Mouse (Mus musculus) granulocyte monocyte progenitor cell, adult 5-6 weeks (primary cell): ENCODE data around the gene E130218I03Rik. TPM values are rescaled to one million over a fixed set of nuclear protein-coding genes. Genes with fewer than 3 reads are reported as not detected.

ENCODE experiments used
- ATAC-seq: replicated peaks from 2 replicates; pipeline ENCODE4 v1.8.0; 2016; ENCODE audit warnings: mild to moderate bottlenecking, moderate TSS enrichment, inconsistent platforms; ENCODE audit not compliant: poor library complexity, severe bottlenecking
- total RNA-seq, 2 experiments: library from RNA; stranded (forward) in 1 of 2; stranded (reverse) in 1 of 2; fragments of 200-712, 200-1000 nt in 1 of 2; fragments of >200 nt in 1 of 2; fragmentation: Nextera tagmentation in 1 of 2; gene quantifications; 2 replicates each; pipeline ENCODE4 v1.2.3; 2014 to 2017

Gene E130218I03Rik
- total RNA-seq (2014; fragmentation: Nextera tagmentation) (not detected in 2 replicates), total RNA-seq (2017) (0.21 and 0.22 TPM in 2 replicates)

DNA sequence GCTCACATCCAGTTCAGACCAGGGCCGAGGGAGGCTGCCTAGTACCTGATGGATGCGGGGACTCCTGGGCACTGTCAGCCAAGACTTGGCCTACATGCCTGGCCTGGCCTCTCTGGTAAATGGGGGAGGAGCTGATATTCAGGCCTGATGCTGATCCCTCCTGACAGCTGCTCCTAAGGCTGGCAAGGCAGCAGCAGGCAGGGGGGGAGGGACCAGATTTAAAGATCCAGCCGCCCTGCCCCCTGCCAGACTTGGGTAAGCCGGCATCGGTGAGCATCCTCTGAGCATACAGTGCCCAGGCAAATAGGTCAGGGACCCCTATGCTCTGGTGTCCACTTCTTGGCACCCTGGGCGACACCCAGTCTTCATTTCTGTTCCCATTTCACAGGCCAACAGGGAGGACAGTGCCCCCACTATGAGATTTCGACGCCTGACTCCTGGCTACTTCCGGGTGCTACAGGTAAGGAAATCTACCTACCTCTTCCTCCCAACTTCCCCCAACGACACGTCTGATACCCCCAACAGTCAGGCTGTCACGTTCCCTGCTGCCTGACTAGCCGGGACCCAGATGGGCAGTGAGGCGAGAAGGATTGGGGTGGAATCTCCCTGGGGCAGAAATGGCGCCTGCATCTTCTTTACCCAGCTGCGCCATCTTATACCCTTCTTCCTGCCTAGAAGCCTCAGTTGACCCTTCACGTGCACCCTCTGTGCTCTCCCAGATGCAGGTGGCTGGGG is at the start of gene E130218I03Rik:
Gene E130218I03Rik (plus strand): TSS at position 147 of the 735 bp plus-strand sequence.
- ATAC-seq, result no peak

DNA sequence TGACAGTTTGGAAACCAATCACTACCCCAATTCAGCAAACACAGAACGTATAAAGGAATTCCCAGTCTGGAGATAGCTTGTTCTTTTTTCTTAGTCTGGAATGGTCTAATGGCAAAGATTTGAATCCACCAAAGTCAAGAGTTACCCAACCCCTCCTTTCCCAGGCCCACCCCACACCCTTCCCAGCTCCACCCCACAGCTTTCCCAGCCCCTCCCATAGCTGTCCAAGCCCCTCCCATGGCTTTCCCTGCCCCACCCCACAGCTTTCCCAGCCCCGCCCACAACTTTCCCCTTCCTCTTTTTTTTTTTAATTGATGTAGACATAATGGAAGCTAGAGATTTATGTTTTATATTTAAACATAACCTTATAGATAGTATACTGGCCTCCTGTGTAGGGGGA is 44.1 kb upstream of the E130218I03Rik start:
- no peak for ATAC-seq

DNA sequence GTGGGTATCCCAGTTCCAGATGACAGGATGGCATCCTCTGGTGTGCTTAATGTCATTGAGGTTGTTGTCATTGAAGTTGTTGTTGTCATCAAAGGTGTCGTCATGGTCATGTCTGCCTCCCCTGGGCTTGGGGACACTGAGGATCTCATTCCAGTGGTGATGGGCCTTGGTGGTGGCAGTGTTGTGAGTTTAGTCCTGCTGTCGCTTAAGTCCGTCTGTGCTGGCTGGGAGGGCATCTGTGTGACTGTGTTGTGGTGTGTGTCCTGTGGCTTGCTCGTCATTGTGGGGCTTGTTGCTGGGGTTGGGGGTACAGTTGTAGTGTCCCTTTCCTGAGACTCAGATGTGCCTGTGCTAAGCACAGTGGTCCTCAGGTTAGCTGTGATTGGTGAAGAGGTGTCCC is 40.6 kb upstream of the E130218I03Rik start, which contains the start of gene Gm7534:
Gene Gm7534 (minus strand): TSS at position 101 of the 400 bp plus-strand sequence.
- ATAC-seq, result no peak

DNA sequence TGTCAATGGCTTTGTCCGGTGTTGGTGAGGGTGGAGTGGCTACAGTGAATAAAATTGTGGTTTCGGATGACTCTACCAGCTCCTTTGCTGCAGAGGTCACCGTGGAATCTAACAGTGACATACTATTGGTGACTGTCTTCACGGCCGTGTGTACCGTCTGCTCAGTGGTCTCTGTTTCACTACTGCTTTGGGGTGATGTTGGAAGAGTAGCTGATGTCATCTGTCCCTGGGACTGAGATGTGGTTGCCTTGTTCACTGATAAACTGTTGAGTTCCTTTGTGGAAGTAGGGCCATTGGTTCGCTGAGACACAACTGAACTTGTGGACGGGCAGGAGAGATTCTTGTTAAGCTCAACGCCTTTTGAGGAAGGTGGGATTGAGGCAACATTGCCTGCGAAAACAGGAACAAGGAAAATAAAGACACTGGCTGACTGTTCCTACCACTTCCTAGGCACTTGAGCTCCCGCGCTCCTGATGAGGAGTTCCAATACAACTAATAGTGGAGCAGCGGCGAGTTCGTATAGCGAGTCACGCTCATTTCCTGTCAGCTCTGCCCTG is 40.0 kb upstream of the E130218I03Rik start:
- ATAC-seq, result peak; percentile 93

DNA sequence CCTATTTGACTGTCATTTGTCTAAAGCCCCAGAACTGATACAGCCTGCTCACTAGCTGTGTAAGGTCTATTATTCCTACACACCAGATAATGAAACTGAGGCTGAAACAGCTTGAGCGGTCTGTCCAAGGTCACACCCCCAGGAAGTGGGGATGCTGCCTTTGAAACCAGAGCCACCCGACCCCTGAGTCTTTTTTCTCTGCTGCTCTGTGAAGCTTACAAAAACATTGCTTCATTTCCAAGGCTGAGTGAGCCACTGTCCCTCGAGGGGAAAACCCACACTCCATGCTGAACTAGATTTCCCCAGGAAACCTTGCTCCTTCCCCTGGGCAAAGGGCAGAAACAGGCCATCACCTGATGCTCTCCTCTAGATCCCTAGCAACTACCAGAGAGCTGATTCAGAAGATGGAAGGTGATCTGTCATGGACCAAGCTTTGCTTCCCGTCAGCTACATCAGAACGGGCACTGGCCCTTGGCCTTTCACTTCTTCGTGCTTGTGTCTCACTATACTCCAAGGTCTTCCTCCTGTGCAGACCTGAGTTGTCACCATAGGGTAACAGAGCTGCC is 36.9 kb upstream of the E130218I03Rik start:
- ATAC-seq, result no peak

DNA sequence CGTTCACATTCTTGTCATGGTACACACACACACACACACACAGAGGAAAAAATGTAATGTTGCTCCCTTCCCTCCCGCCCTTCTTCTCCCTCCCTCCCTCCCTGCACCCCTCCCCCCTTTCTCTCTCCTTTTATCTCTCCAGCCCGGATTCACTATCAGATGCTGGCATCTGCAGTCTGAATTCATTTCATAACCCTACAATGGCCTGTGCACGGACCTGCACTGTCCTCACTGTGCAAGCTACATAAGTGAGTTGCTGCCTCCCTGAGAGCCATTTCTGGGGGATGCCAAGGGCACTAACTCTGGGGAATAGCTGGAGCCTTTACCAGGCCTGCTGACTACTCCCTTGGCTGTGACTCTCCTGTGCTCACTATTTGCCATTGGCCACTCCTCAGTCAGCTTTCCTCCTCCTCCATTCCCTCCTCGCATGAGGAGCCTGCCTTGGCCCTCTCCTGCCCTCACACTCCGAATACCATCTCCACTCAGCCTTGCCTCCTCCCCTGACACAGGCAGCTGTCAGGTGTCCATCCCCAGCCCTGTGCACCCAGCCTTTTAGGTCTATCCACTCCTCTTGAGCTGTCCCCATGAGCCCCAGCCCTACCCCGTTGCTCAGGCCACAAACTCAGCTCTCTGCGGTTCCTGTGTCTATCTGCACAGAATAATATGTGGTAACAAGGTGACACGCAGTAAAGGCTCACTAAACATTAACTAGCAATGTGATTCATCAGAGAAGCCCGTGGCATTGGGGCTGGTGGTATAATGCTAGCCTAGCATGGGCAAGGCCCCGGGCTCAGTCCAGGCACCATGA is 20.5 kb upstream of the E130218I03Rik start:
- no peak for ATAC-seq

DNA sequence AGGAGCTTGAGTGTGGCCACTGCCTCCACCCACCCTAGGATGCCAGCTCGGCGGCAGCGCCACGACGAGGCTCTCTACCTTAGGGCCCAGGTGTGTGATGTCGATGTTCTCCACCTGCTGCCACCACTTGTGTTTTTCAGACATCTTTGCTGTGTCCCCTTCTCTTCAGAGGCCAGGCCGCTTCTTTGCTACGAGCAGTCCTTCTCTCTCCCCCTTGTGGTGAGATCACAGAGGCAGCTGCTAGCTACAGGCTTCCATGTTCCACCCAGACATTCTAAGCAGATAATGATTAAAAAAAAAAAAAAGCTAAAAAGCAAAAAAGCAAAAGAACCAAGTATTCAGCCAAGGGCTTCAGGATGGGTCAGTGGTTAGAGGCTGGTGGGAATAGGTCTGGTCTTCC is 16.3 kb upstream of the E130218I03Rik start, which contains the start of gene Catsper4:
Gene Catsper4 (minus strand): TSS at position 190 of the 400 bp plus-strand sequence.
- ATAC-seq, result no peak

DNA sequence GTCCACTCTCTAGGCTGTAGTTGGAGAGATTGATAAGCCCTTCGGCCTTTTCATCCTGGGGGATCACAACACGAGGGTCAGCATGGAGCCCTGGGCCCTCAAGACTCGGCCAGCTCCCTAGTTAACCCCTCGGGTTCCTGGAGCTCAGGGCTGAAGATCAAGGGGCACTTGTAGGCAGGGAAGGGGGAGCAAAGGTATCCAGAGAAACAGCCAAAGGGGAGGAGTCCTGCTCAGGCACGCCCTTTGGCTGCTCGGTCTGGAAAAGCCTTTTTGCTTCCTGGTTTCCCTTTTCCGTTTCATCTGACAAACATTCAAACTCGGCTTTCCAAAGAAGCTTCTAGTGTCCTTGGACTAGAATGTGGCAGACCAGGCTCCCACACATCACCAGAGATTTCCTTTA is 13.0 kb upstream of the E130218I03Rik start:
- ATAC-seq, result no peak

DNA sequence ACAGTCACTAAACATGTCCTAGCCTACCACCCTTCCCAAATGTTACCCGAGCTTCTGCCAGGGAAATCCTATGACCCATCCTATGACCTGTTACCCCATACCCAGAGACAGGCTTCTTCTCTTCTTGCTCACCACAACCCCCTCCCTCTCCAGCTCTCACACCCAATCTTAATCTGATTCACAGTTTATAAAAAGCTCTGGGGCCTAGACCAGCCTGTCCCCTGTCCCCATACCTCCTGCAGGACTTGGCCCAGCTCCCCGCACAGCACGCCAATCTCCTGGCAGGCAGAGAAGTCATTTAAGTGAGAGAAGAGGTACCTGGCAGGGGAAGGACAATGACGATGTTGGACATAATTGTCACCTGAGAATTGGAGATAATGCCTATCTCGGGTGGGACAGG is 8.6 kb upstream of the E130218I03Rik start:
- ATAC-seq, result no peak

DNA sequence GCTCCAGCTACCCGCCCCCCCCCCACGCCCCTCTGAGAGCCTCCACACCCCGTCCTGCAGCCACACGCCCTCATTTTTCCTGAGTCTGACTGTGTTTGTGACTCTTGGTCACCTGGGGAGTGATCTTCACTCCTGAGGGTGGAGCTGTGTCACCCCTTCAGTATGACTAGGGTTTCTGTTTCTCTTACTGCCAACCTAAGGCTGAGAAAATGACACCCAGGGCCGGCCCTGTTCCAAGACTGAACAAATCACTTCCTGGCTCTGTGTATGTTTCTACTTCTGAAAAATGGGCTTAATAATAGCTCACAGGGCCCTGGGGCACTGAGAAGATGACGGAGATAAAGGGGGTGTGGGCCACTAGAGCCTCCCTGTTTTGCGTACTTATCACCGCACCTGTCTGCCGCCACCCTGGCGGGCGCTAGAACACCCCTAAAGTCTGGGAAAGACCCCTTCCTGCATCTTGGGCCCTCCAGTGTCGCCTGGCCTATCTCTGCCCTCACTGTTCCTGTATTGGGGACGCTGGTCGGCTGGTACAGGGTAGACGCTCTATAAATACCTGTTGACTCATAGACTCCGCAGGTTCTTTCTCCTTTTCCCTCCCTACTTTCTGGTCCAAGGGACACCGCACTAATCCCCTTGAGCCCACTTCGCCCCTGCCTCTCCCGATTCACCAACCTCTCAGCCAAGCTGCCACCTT is 5.7 kb upstream of the E130218I03Rik start:
- no peak for ATAC-seq

DNA sequence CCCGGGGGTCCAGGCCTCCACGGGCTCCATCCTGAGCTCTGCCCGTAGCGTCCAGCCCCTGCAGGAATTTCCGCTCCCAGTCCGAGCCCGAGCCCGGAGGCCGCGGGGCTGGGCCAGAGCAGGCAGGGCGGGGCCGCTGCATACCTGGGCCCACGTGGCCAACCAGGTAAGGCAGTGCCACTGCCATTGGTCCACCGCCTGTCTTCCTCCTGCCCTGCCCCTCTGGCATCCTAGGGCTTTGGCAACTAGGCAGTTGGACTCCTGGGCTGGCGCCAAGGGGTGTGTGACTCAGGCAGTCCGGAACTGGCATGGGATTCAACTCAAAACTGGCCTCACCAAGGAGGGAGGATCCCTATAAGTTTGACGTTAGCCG is 5.2 kb upstream of the E130218I03Rik start, which contains the start of gene Cnksr1:
Gene Cnksr1 (minus strand): TSS at position 121 of the 373 bp plus-strand sequence.
- ATAC-seq, result peak; percentile 53

DNA sequence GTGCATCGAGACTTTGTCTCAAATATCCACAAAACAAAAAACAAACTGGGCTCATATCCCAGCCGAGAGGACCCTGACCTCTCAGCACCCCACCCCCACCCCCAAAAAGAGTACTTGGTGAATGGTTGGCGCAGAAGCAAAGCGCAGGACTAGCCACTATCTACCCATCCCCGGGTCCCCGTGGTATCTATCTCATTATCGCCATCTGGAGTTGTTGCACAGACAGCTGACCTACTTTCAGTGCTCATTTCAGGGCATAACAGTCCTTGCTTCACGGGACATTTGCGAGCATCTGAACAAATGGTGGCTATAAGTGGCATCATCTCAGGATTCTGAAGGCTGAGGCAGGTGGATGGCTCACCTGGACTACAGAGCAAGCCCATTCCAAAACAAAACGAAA is 4.8 kb upstream of the E130218I03Rik start:
- ATAC-seq, result no peak

DNA sequence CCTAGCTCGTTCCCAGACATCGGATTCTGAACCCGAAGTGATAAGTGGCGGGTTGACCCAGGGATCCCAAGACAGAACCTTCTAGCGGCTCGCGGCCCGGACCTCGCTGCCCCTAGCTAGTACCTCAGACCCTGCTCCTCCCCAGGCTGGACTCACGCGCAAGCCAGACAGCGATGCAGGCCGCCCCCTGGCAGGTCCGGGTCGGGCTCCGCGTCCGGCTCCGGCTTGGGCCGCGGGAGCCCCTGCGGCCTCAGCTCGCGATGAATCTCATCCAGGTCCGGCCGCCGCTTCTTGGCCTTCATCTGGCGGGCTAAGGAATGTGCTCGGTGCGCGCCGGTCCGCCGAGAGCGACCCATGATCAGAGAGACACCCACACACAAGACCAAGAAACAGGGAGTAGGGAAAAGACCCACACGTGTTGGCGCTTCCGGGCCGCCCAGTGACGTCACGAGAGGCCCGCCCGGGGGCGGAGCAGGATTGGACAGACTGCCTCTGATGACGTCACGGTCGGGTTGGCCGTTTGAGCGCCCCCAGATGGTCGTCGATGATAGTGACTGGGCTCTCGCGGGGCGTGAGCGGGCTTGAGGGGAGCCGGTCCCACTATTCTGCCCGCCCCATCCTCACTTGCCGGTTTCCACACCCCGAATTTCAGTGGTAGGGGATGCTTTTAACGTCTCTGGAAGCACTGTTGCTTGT is 1.8 kb downstream of the E130218I03Rik start, which contains the start of gene Zfp593:
Gene Zfp593 (minus strand): TSS at position 445 of the 696 bp plus-strand sequence.
- peak; percentile 85 for ATAC-seq

DNA sequence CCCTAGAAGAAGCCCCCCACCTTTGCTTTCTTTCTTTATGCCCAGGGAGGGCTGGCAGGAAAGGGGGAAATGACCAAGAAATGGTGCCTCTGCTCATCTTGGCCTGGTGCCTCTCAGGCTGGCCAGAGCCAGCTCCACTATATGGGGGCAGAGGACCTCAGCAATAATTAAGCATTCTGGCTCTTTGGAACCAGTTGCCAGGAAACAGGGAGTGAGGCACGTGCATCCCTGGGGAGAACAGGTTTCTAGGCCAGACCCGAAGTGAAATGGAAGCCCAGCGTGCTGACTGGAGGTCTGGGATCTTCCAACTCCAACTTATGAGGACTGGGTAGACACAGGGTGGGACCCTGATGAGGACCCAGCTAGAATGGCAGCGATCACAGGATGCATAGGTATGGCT is 2.8 kb downstream of the E130218I03Rik start:
- no peak for ATAC-seq

DNA sequence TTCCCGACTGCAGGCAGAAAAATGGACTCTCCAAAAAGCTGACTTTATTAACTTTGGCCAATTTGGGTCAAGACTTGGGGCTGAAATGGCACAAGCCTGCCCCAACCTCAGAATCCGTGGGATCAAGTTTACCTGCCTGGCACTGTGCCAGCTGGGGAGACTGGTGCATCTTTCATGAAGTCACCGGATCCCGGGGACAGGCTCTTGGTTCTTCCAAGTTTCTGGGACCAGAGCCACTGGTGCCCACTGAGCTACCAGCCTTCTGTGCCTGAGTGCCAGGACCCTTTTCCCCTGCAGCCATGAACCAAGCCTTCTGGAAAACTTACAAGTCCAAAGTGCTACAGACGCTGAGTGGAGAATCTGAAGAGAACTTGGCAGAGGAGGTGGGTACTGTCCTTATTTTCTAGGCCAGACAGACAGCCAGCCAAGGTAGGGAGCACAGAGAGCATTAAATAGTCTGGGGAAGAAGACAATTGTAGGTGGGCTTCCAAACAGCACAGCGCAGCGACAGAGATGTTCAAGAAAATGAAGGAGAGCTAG is 3.3 kb downstream of the E130218I03Rik start, which contains the start of gene Gm30191:
Gene Gm30191 (plus strand): TSS at position 217 of the 540 bp plus-strand sequence.
- no peak for ATAC-seq

DNA sequence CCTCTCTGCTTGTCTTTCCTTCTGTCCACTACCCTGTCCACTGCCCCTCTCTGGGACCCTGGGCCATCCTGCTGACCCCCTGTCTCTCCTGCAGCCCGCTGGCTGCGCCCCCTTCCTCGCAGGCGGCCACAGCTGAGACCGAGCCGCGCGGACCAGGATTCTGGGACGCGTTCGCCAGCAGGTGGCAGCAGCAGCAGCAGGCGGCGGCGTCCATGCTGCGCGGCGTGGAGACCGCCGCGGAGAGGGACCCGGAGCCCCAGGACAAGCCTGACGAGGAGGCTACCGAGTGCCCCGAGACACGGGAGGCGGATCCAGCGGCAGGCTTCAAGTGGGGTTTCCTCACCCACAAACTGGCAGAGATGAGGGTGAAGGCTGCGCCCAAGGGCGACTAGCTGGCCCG is 6.2 kb downstream of the E130218I03Rik start:
- ATAC-seq, result peak; percentile 62

DNA sequence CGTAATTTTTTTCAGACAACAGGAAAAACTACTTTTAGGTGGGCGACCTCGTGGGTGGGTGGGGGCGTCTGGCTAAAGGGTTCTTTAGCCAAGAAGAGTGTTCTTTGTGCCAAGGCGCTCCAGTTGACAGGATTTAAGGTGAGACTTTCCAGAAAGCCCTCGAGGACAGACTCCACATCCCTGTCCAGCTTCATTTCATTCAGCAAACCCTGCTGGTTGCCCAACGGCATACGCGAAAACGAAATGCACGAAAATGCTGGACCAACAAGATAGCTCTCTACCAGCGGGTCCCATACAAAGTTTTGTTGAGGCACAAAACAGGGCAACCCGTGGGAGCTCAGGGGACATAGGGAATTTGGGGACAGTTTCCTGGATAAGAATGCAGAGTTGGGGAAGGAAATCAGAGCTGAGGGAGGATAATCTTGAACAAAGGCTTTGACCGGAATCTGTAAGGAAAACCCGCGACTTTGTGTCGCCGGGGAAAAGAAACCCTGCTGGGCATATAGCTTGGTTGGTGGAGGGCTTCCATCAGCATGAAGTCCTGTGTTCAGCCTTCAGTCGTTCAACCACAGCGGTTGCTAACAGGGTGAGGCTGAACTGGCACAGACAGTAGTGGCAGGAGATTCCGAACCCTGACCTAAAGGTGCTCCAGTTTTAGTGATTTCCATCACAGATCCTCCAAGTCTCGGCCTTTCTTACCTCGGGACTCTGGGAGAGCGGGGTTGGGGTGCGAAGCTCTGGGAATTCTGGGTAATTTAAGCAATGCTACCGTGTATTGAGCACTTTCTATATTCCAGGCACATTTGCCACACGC is 6.9 kb downstream of the E130218I03Rik start:
- ATAC-seq, result no peak

DNA sequence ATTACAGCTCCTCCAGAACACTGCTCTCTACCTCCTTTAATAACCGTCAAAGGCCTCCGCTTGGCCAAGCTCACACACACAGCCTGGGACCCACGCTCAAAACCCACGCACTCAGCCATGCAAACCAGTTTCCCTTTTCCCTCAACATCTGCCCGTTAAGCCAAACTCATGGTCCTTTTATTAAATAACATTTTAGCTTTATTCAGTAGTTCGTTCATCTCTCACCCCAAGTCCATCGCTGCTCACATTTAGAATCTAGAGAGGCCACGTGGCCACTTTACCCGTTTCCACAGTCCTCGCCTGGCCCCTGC is 7.4 kb downstream of the E130218I03Rik start:
- ATAC-seq, result no peak
